Mouse (Mus musculus) urinary bladder, postnatal 10 days (tissue): Measurements from ENCODE around the gene Ifna5.
A peak's percentile ranks its signal among the peaks of the same experiment; 100 is the strongest.
"Not testable (repeated sequence)": the region's sequence is repeated elsewhere in the genome, so short reads cannot be mapped to it uniquely, and the experiment has no call there.

Experiments
- DNase-seq: peaks from one replicate; pipeline ENCODE4 v3.0.0; 2022; ENCODE audit warnings: low spot score

Ifna5 gene

GRCm38 (mm10) chr4:88835225-88835624 lies at the start of gene Ifna5:
Gene Ifna5, plus strand, starts transcription at chr4:88835525.
- DNase-seq, result not testable (repeated sequence)

- not testable (repeated sequence) for DNase-seq
Observed at GRCm38 (mm10) chr4:88788402-88788801, 46.9 kb upstream of the Ifna5 start, which contains the start of gene Gm13277. Gene Gm13277, plus strand, starts transcription at chr4:88788632.

GRCm38 (mm10) chr4:88791250-88791649 lies 44.1 kb upstream of the Ifna5 start, which contains the start of gene Gm13278:
Gene Gm13278, plus strand, starts transcription at chr4:88791550.
- DNase-seq, result not testable (repeated sequence)

- peak; percentile 40 for DNase-seq
Observed at GRCm38 (mm10) chr4:88793936-88794675, 41.2 kb upstream of the Ifna5 start, which contains the start of gene Gm13275. Gene Gm13275, plus strand, starts transcription at chr4:88794487.

GRCm38 (mm10) chr4:88797097-88797496 lies 38.2 kb upstream of the Ifna5 start, which contains the start of gene Gm13279:
Gene Gm13279, plus strand, starts transcription at chr4:88797397.
- DNase-seq, result not testable (repeated sequence)

GRCm38 (mm10) chr4:88799365-88799764 lies 36.0 kb upstream of the Ifna5 start, which contains the start of gene Gm13285:
Gene Gm13285, plus strand, starts transcription at chr4:88799665.
- DNase-seq, result not testable (repeated sequence)

- not testable (repeated sequence) for DNase-seq
Observed at GRCm38 (mm10) chr4:88802954-88803353, 32.4 kb upstream of the Ifna5 start, which contains the start of gene Gm13287. Gene Gm13287, plus strand, starts transcription at chr4:88803254.

- not testable (repeated sequence) for DNase-seq
Observed at GRCm38 (mm10) chr4:88805231-88805630, 30.1 kb upstream of the Ifna5 start, which contains the start of gene Gm13288. Gene Gm13288, plus strand, starts transcription at chr4:88805531.

GRCm38 (mm10) chr4:88805761-88806160 lies 29.6 kb upstream of the Ifna5 start:
- DNase-seq, result not testable (repeated sequence)

- DNase-seq, result no peak
Observed at GRCm38 (mm10) chr4:88815928-88816327, 19.4 kb upstream of the Ifna5 start, which contains the start of gene Ifna7. Gene Ifna7, plus strand, starts transcription at chr4:88816228.

- DNase-seq, result no peak
Observed at GRCm38 (mm10) chr4:88819659-88820058, 15.7 kb upstream of the Ifna5 start, which contains the start of gene Ifna11. Gene Ifna11, plus strand, starts transcription at chr4:88819959.

- no peak for DNase-seq
Observed at GRCm38 (mm10) chr4:88822995-88823394, 12.3 kb upstream of the Ifna5 start.

GRCm38 (mm10) chr4:88827116-88827515 lies 8.2 kb upstream of the Ifna5 start, which contains the start of gene Ifna6:
Gene Ifna6, plus strand, starts transcription at chr4:88827416.
- DNase-seq, result not testable (repeated sequence)

GRCm38 (mm10) chr4:88830523-88830922 lies 4.8 kb upstream of the Ifna5 start:
- DNase-seq, result no peak

- no peak for DNase-seq
Observed at GRCm38 (mm10) chr4:88838828-88839227, 3.5 kb downstream of the Ifna5 start.

- no peak for DNase-seq
Observed at GRCm38 (mm10) chr4:88840058-88840457, 4.7 kb downstream of the Ifna5 start.

GRCm38 (mm10) chr4:88841438-88841911 lies 6.2 kb downstream of the Ifna5 start, which contains the start of gene Ifna4:
Gene Ifna4, plus strand, starts transcription at chr4:88841861.
- DNase-seq, result no peak

- DNase-seq, result no peak
Observed at GRCm38 (mm10) chr4:88845334-88845733, 10.0 kb downstream of the Ifna5 start.

- no peak for DNase-seq
Observed at GRCm38 (mm10) chr4:88849698-88850097, 14.4 kb downstream of the Ifna5 start, which contains the start of gene Ifna1. Gene Ifna1, plus strand, starts transcription at chr4:88850087.

GRCm38 (mm10) chr4:88851026-88851763 lies 15.9 kb downstream of the Ifna5 start:
- no peak for DNase-seq

- DNase-seq, result no peak
Observed at GRCm38 (mm10) chr4:88859214-88859613, 23.9 kb downstream of the Ifna5 start.

- DNase-seq, result no peak
Observed at GRCm38 (mm10) chr4:88863309-88863708, 28.0 kb downstream of the Ifna5 start.
